Mouse (Mus musculus): Measurements from ENCODE around the gene Tmem63b. TPM values are rescaled to one million over a fixed set of nuclear protein-coding genes. Genes with fewer than 3 reads are reported as not detected.
A peak's percentile ranks its signal among the peaks of the same experiment; 100 is the strongest.

Tmem63b gene
- polyA plus RNA-seq, 1 experiment from 2014 or later = 29.7 TPM

DNA sequence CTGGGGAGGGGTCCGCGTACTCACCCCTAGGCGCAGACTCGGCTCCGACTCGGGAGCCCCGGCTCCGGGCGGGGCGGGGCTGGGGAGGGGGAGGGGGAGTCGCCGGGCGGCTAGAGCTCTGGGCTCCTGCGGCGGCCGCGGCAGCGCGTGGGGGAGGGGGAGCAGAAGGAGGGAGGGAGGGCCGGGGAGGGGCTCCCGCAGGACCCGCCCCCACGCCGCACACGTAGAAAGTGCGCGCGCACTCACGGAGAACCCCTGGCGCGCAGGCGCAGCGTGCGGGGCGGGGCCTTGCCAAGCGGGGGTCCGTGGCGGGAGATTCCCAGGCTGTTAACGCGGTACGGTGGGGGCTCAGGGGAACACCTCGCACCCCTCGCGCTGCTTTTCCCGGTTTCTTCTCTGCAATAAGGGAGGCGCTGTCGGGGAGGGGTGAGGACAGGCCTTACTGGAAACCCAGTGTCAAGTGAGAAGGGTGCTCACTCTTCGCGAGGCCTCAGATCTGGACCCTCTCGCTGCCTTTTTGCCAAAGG lies 549 bp downstream of the Tmem63b start, which contains the start of gene Mrpl14:
Mrpl14 (plus strand) TSS at position 230 of the 527 bp plus-strand sequence.
- H3K9ac ChIP-seq = peak within 1 kb of the TSS; percentile 90
- H3K4me3 ChIP-seq (ENCODE audit: low read depth, low read length) = peak within 1 kb of the TSS; percentile 91
- WGBS = under 1% methylated on average over 41 of the region's 50 CpGs
- no peak for TF ChIP-seq CTCF (IDR thresholded peaks at IDR 0.05; ENCODE audit: low read depth)
- H3K27me3 ChIP-seq (ENCODE audit: insufficient read depth, low read length) = no peaks in the 10 kb centered on the region
- peak within 1 kb of the TSS; percentile 80 for H3K27ac ChIP-seq (ENCODE audit: low read depth)
- peak within 1 kb of the TSS; percentile 86 for H3K4me2 ChIP-seq
- no peaks in the 10 kb centered on the region for H3K36me3 ChIP-seq (ENCODE audit: insufficient read depth)
- peak; percentile 98 for DNase-seq
- H3K4me1 ChIP-seq (ENCODE audit: insufficient read depth) = peaks cover 17% of the 10 kb centered on the region
- H3K9me3 ChIP-seq (ENCODE audit: low read depth, low read length) = no peaks in the 10 kb centered on the region
- ATAC-seq (ENCODE audit: insufficient read depth) = peak; percentile 90

- H3K4me1 ChIP-seq (ENCODE audit: insufficient read depth) = peaks cover 17% of the 10 kb centered on the region
- no peaks in the 10 kb centered on the region for H3K36me3 ChIP-seq (ENCODE audit: insufficient read depth)
- WGBS = under 1% methylated on average over 58 of the region's 58 CpGs
- ATAC-seq (ENCODE audit: insufficient read depth) (peak; percentile 56), DNase-seq (peak; percentile 68)
- no peak for TF ChIP-seq CTCF (IDR thresholded peaks at IDR 0.05; ENCODE audit: low read depth)
- peak overlapping the region; percentile 80 for H3K27ac ChIP-seq (ENCODE audit: low read depth)
- H3K9me3 ChIP-seq (ENCODE audit: low read depth, low read length) = no peaks in the 10 kb centered on the region
- H3K4me3 ChIP-seq (ENCODE audit: low read depth, low read length) = peak overlapping the region; percentile 91
- H3K27me3 ChIP-seq (ENCODE audit: insufficient read depth, low read length) = no peaks in the 10 kb centered on the region
- peak overlapping the region; percentile 90 for H3K9ac ChIP-seq
- peak overlapping the region; percentile 86 for H3K4me2 ChIP-seq
These were observed 1.3 kb downstream of the Tmem63b start for GRCm38 (mm10) chr17:45685171-45686092.

GRCm38 (mm10) chr17:45684667-45685131 lies 2.0 kb downstream of the Tmem63b start:
- H3K27me3 ChIP-seq (ENCODE audit: insufficient read depth, low read length) = no peaks in the 10 kb centered on the region
- H3K4me2 ChIP-seq = peak overlapping the region; percentile 86
- peak overlapping the region; percentile 80; the same call in 1 of the 2 replicates for H3K27ac ChIP-seq (ENCODE audit: low read depth)
- no peak for TF ChIP-seq CTCF (IDR thresholded peaks at IDR 0.05; ENCODE audit: low read depth)
- ATAC-seq (ENCODE audit: insufficient read depth) = peak; percentile 19; the same call in 1 of the 2 replicates
- DNase-seq = peak; percentile 31
- peak overlapping the region; percentile 91 for H3K4me3 ChIP-seq (ENCODE audit: low read depth, low read length)
- H3K36me3 ChIP-seq (ENCODE audit: insufficient read depth) = 0 out of 2 replicates have a peak, but pooled peaks cover under 1% of the 10 kb centered on the region
- peaks cover 17% of the 10 kb centered on the region for H3K4me1 ChIP-seq (ENCODE audit: insufficient read depth)
- no peaks in the 10 kb centered on the region for H3K9me3 ChIP-seq (ENCODE audit: low read depth, low read length)
- peak overlapping the region; percentile 90 for H3K9ac ChIP-seq
- WGBS = 24% methylated on average over 14 of the region's 14 CpGs

DNA sequence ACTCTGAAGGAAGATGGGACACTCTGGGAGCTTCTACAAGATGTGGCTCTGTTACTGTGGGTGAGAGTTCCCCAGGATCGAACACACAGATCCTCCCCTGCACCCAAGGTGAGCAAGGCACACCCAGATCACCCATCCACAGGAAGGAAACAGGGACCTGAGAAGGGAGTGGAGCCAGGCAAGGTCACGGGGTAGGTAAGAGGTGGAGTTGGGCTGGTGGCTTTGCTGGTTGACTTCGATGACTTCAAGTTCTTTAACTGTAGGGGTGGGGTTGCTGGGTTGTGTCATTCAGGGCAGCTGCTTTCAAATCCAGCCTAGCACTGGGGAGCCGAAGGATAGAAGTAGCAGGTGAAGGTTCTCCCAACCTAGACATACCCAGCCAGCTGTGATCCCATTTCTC lies 3.9 kb downstream of the Tmem63b start:
- H3K4me3 ChIP-seq (ENCODE audit: low read depth, low read length) = no peak overlapping the region
- WGBS = 91% methylated on average over 4 of the region's 4 CpGs
- no peak for ATAC-seq (ENCODE audit: insufficient read depth)
- H3K4me2 ChIP-seq = no peak overlapping the region
- H3K9me3 ChIP-seq (ENCODE audit: low read depth, low read length) = no peaks in the 10 kb centered on the region
- H3K27me3 ChIP-seq (ENCODE audit: insufficient read depth, low read length) = no peaks in the 10 kb centered on the region
- H3K9ac ChIP-seq = no peak overlapping the region
- no peak for TF ChIP-seq CTCF (IDR thresholded peaks at IDR 0.05; ENCODE audit: low read depth)
- H3K36me3 ChIP-seq (ENCODE audit: insufficient read depth) = peaks cover 15% of the 10 kb centered on the region; the same call in 1 of the 2 replicates
- H3K27ac ChIP-seq (ENCODE audit: low read depth) = no peak overlapping the region
- peaks cover 17% of the 10 kb centered on the region for H3K4me1 ChIP-seq (ENCODE audit: insufficient read depth)
- DNase-seq = no peak

- Histone ChIP-seq H3K4me3 (ENCODE audit: low read depth, low read length) (no peak overlapping the region), H3K9me3 (ENCODE audit: low read depth, low read length) (no peaks in the 10 kb centered on the region), H3K4me1 (ENCODE audit: insufficient read depth) (peaks cover 8% of the 10 kb centered on the region; the same call in 1 of the 2 replicates), H3K36me3 (ENCODE audit: insufficient read depth) (peaks cover 25% of the 10 kb centered on the region; the same call in 1 of the 2 replicates), H3K9ac (no peak overlapping the region), H3K4me2 (no peak overlapping the region), H3K27me3 (ENCODE audit: insufficient read depth, low read length) (no peaks in the 10 kb centered on the region), H3K27ac (ENCODE audit: low read depth) (no peak overlapping the region)
- ATAC-seq (ENCODE audit: insufficient read depth) (no peak), DNase-seq (no peak)
- peak; percentile 56 for TF ChIP-seq CTCF (IDR thresholded peaks at IDR 0.05; ENCODE audit: low read depth)
- WGBS = 94% methylated on average over 1 of the region's 1 CpGs
These were observed 5.1 kb downstream of the Tmem63b start for GRCm38 (mm10) chr17:45681588-45681987.

DNA sequence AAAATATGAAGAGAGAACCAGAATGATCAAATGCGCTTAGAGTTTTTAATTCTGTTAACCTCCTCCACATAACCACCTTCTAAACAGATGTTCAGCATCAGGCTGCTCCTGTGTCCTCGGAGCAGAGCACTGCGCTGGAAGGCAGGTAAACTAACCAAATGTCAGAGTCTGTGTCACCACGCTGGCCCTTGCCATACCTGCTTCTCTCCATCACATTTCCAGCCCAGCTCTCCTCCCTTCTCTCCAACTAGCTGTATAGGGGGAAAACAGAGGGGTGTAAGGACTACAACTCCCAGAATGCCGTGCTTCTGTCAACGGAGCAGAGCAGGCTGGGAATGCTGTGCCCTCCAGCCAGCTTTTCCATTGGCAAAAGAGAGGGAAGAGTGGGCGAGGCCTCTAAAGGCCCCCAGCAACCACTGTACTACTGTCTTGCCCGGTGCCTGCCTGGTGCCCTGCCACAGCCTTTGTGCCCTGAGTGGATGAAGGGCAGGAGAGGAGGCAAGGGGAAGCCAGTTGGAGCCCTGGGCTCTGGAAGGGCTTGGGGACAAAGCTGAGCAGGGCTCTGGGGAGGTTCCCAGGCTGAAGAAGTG lies 6.2 kb downstream of the Tmem63b start:
- no peaks in the 10 kb centered on the region for H3K9me3 ChIP-seq (ENCODE audit: low read depth, low read length)
- no peak overlapping the region for H3K27ac ChIP-seq (ENCODE audit: low read depth)
- no peaks in the 10 kb centered on the region for H3K27me3 ChIP-seq (ENCODE audit: insufficient read depth, low read length)
- peaks cover 8% of the 10 kb centered on the region; the same call in 1 of the 2 replicates for H3K4me1 ChIP-seq (ENCODE audit: insufficient read depth)
- WGBS = 51% methylated on average over 8 of the region's 8 CpGs
- peaks cover 36% of the 10 kb centered on the region for H3K36me3 ChIP-seq (ENCODE audit: insufficient read depth)
- H3K4me2 ChIP-seq = peak overlapping the region; percentile 34
- ATAC-seq (ENCODE audit: insufficient read depth) (peak; percentile 51; the same call in 1 of the 2 replicates), DNase-seq (peak; percentile 76)
- no peak for TF ChIP-seq CTCF (IDR thresholded peaks at IDR 0.05; ENCODE audit: low read depth)
- 0 out of 2 replicates have a peak overlapping the region, but pooled peaks have one; percentile 2 for H3K4me3 ChIP-seq (ENCODE audit: low read depth, low read length)
- H3K9ac ChIP-seq = 0 out of 2 replicates have a peak overlapping the region, but pooled peaks have one; percentile 6

Measured in lung, embryonic 14.5 days (tissue).